Mouse (Mus musculus): ENCODE measurements around the gene Sprr2a3. TPM values are rescaled to one million over a fixed set of nuclear protein-coding genes. Genes with fewer than 3 reads are reported as not detected.
A peak's percentile ranks its signal among the peaks of the same experiment; 100 is the strongest.
"Not testable (repeated sequence)": the region's sequence is repeated elsewhere in the genome, so short reads cannot be mapped to it uniquely, and the experiment has no call there.

The Sprr2a3 gene
- not detected in 2 replicates for total RNA-seq (2014; fragmentation: Nextera tagmentation)
- not detected in 2 replicates for total RNA-seq (2017)

DNA sequence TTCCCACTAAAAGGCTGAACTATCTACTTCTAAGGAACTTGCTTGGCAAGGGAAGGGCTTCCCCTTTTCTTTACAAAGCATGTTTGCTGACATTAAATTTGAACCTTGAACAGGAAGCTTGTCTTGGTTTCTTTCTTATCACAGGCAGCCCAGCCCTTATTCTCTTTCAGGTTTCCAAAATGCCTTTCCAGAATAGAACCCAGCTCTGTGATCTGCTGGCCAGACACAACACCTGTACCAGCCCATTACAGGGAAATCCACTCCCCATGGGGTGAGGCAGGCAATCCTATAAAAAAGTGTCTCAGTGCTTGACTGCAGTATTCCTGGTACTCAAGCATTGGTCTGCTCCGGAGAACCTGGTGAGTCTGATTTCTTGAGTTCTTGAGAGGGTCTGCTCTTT, at the start of gene Sprr2a3:
Gene Sprr2a3 (plus strand): TSS at position 317 of the 400 bp plus-strand sequence.
- ATAC-seq (replicated peaks; ENCODE audit: poor library complexity, severe bottlenecking): not testable (repeated sequence)

DNA sequence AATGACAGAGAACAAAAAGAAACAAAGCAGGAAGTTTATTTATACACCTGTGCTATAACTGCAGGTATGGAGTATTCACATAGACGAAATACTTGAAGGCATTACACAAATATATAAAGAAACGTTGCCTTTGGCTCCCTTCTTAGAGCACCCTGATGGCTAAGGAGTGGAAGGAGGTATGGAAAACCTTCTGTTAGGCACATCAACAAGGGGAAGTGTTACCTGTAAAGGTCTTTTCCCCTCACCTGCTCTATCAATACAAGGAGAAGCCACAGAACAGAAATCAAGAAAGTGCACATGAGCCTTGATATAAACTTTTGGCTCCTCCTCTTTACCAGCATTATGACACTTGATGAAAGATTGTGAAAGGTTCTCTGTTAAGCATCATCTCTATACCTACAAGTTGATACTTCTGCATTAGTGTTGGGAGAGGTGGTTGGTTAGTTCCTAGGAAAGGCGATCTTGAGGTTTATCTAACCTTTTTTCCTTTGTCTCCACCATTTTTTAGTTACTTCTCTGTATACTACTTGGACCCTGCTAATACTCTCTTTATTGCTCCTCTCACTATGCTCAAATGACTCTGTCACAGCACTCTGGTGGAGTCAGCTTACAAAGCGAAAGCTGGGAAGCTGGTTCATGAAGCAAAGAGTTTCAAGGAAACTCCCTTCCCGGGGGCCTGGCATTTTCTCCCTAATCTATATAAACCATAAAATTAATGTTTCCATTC, 48.6 kb upstream of the Sprr2a3 start:
- ATAC-seq (replicated peaks; ENCODE audit: poor library complexity, severe bottlenecking): 0 out of 2 replicates have a peak, but pooled peaks have one; percentile 17

DNA sequence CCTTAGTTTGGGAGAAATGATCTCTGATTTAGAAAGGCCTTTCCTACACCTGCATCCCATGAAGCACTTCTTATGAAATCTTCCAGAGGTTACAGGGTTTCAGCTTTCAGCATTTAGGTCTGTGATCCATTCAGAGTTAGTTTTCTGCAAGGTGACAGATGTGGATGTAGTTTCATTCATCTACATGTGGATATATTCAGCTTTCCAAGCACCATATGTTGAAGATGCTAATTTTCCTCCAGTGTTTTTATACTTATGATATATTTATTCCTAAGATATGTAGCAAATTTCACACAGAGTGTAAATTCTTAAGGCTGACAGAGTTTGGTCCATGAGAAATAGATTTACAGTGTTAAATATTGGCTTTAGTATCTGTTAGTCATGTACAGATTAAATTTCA, 46.5 kb upstream of the Sprr2a3 start:
- not testable (repeated sequence) for ATAC-seq (replicated peaks; ENCODE audit: poor library complexity, severe bottlenecking)

GRCm38 (mm10) chr3:92239197-92239596, 46.0 kb upstream of the Sprr2a3 start:
- not testable (repeated sequence) for ATAC-seq (replicated peaks; ENCODE audit: poor library complexity, severe bottlenecking)

DNA sequence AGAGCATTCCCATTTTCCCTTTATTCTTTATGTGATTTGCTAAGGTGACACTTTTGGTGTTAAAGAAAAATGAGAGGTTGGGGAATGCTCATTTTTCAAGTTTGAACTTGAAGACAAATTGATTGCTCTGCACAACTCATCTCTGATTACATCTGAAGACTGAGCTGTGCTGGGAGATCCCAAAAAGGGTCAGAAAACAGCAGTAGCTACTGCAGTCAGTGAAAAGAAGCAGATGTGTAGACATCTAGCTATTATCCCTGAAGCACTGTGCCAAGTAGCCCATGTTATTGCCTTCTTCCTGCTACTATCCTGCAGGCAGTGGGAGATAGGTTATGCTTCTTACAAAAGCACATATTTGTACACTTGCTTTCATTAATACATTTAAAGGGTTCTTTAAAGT, 40.4 kb upstream of the Sprr2a3 start:
- not testable (repeated sequence) for ATAC-seq (replicated peaks; ENCODE audit: poor library complexity, severe bottlenecking)

GRCm38 (mm10) chr3:92246245-92246644, 39.0 kb upstream of the Sprr2a3 start:
- ATAC-seq (replicated peaks; ENCODE audit: poor library complexity, severe bottlenecking): not testable (repeated sequence)

DNA sequence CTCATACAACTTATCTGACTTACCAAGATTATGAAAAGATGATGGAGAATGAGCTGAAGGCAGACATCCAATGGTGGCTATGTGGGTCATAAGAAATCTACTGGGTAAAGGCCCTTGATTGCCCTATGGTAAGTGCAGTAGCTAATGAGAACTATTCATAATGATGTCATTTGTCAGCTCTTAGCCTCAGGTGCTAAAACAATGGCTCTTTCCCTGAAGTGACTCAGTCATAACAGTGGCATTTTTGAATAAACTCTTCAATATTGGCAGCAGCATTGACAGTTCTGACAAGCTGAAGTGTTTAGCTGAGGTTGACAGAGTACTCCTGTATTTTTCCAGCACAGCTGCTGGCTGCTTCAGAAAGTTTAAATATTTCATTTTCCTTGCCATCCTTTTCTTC, 36.7 kb upstream of the Sprr2a3 start:
- ATAC-seq (replicated peaks; ENCODE audit: poor library complexity, severe bottlenecking): not testable (repeated sequence)

GRCm38 (mm10) chr3:92250450-92250849, 34.8 kb upstream of the Sprr2a3 start:
- ATAC-seq (replicated peaks; ENCODE audit: poor library complexity, severe bottlenecking): not testable (repeated sequence)

DNA sequence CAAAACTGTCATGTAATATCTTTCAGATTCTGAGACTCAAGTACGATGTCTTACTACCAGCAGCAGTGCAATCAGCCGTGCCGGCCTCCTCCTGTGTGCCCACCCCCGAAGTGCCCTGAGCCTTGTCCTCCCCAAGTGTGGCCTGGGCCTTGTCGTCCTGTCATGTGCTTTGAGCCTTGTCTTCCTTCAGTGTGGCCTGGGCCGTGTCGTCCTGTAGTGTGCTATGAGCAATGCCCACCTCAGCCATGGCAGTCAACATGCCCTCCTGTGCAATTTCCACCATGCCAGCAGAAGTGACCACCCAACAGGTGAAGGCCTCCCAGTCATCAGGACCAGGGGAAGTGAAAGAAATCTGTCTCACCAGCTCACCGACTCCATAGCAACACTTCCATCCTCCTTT, 31.4 kb upstream of the Sprr2a3 start:
- peak; percentile 50 for ATAC-seq (replicated peaks; ENCODE audit: poor library complexity, severe bottlenecking)

GRCm38 (mm10) chr3:92258526-92258925, 26.7 kb upstream of the Sprr2a3 start:
- ATAC-seq (replicated peaks; ENCODE audit: poor library complexity, severe bottlenecking): not testable (repeated sequence)

- not testable (repeated sequence) for ATAC-seq (replicated peaks; ENCODE audit: poor library complexity, severe bottlenecking)
These were observed 21.8 kb upstream of the Sprr2a3 start for GRCm38 (mm10) chr3:92263462-92263861.

- ATAC-seq (replicated peaks; ENCODE audit: poor library complexity, severe bottlenecking): not testable (repeated sequence)
These were observed 13.7 kb upstream of the Sprr2a3 start for GRCm38 (mm10) chr3:92271414-92271985.

DNA sequence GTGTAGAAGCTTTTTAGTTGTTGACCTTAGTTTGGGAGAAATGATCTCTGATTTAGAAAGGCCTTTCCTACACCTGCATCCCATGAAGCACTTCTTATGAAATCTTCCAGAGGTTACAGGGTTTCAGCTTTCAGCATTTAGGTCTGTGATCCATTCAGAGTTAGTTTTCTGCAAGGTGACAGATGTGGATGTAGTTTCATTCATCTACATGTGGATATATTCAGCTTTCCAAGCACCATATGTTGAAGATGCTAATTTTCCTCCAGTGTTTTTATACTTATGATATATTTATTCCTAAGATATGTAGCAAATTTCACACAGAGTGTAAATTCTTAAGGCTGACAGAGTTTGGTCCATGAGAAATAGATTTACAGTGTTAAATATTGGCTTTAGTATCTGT, 11.7 kb upstream of the Sprr2a3 start:
- not testable (repeated sequence) for ATAC-seq (replicated peaks; ENCODE audit: poor library complexity, severe bottlenecking)

DNA sequence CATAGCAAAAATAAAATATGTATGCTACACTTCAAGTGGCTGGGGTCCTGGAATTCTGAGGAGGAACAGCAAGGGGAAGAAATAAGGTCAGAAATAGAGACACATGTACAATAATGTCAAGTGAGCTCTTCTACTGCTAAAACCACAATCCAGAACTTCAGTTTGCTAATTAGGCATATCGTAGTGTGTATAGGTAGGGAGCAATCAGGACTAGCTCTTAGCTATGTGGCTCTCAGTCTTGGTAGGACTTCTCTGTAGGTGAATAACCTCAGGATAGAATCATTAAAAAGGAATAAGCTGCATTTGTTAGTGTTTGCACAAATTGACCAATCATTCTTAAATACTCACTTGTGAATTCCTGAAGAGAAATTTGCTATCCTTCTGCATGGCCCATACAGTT, 11.2 kb upstream of the Sprr2a3 start:
- ATAC-seq (replicated peaks; ENCODE audit: poor library complexity, severe bottlenecking): 0 out of 2 replicates have a peak, but pooled peaks have one; percentile 25

- ATAC-seq (replicated peaks; ENCODE audit: poor library complexity, severe bottlenecking): not testable (repeated sequence)
These were observed 5.6 kb upstream of the Sprr2a3 start for GRCm38 (mm10) chr3:92279663-92280062.

DNA sequence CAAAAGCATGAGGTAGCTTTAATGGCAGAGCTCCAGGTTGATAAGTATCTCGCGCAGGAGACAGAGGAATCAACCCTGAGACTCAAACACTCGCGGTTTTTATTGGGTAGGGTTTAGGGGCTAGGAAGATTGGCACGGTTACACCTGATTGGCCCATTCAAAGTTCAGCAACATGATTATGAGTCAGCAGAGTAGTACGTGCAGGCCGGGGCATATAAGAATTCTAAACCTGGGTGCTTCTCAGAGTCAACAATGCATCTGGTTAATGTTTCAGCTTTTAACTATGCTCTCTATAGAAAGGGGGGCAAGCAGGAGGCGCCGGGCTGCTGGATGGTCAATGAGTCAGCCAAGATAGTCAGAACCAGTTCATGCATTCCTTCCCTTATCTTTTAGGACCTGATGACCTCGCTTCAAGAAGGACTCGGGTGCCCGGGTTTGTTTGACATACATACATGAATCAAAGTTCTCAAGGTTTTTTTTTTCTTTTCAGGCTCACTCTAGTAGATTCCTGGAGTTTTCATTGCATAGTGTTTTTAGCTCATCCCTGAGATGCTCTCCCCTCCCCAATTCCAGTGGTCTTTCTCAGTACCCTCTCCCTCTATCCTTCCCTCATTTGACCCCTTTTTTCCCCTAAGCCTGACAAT, 4.1 kb upstream of the Sprr2a3 start:
- not testable (repeated sequence) for ATAC-seq (replicated peaks; ENCODE audit: poor library complexity, severe bottlenecking)

DNA sequence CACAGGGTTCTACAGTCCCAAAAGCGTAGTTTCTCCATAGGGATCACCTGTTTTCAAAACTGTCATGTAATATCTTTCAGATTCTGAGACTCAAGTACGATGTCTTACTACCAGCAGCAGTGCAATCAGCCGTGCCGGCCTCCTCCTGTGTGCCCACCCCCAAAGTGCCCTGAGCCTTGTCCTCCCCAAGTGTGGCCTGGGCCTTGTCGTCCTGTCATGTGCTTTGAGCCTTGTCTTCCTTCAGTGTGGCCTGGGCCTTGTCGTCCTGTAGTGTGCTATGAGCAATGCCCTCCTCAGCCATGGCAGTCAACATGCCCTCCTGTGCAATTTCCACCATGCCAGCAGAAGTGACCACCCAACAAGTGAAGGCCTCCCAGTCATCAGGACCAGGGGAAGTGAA, 3.3 kb downstream of the Sprr2a3 start:
- 0 out of 2 replicates have a peak, but pooled peaks have one; percentile 12 for ATAC-seq (replicated peaks; ENCODE audit: poor library complexity, severe bottlenecking)

- no peak for ATAC-seq (replicated peaks; ENCODE audit: poor library complexity, severe bottlenecking)
These were observed 22.2 kb downstream of the Sprr2a3 start for GRCm38 (mm10) chr3:92307406-92307805.

DNA sequence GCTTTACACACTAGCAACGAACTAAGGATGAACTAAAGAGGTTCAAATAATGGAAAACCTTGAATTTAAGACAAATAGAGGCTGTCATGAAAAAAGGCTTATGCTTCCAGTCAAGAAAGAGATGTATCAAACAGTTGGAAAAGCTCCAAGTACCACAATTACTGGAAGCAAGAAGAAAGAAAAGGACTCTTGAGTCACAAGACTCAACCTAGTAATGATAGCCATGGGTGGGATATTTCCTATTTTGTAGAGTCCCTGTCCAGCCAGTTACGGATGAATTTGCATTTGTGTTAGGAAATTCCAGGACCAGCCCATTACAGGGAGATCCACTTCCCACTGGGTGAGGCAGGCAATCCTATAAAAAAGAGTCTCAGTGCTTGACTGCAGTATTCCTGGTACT, 31.1 kb downstream of the Sprr2a3 start, which contains the start of gene Sprr2b:
Gene Sprr2b (plus strand): TSS at position 301 of the 400 bp plus-strand sequence.
- no peak for ATAC-seq (replicated peaks; ENCODE audit: poor library complexity, severe bottlenecking)

- ATAC-seq (replicated peaks; ENCODE audit: poor library complexity, severe bottlenecking): no peak
These were observed 32.2 kb downstream of the Sprr2a3 start for GRCm38 (mm10) chr3:92317384-92317783.

DNA sequence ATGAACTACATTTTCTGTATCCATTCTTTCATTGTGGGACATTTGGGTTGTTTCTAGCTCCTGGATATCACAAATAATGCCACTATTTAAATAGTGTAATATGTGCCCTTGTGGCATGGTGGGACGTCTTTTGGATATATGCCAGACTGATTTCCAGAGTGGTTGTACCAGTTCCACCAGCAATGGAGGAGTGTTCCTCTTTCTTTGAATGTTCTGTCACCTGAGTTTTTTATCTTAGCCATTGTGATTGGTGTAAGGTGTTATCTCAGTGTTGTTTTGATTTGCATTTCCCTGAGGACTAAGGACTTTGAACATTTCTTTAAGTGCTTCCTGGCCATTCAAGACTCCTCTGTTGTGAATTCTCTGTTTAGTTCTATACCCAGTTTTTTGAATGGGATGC, 51.1 kb downstream of the Sprr2a3 start:
- no peak for ATAC-seq (replicated peaks; ENCODE audit: poor library complexity, severe bottlenecking)
